Mouse (Mus musculus) spleen, adult 2 months (tissue): ENCODE measurements at regions not wholly inside any gene's neighbourhood (a gene's known extent, or its start where the extent isn't known, plus 50 kb on each side); places are given as distances from the start of the nearest gene placed in this dataset.
"Not testable (repeated sequence)": the region's sequence is repeated elsewhere in the genome, so short reads cannot be mapped to it uniquely, and the experiment has no call there.

Experiments used
- DNase-seq, 2 experiments: peaks; one replicate each; pipeline versions ENCODE4 v3.0.0 to v3.0.0-alpha.2; 2012 to 2021; ENCODE audit warnings: low spot score in 2 of 2, low read depth in 1 of 2
- H3K27ac ChIP-seq: fragments of 200-500 bp; 2 replicates; pipeline ENCODE4 v1.5.1; 2012; ENCODE audit warnings: low read length, inconsistent platforms; ENCODE audit not compliant: insufficient read depth
- H3K27me3 ChIP-seq: fragments of 200-500 bp; 2 replicates; pipeline ENCODE4 v1.6.1; 2012; ENCODE audit warnings: mild to moderate bottlenecking, moderate library complexity, low read length, inconsistent platforms; ENCODE audit not compliant: control insufficient read depth, insufficient read depth
- H3K36me3 ChIP-seq: fragments of 200-500 bp; 2 replicates; pipeline ENCODE4 v1.6.1; 2012; ENCODE audit warnings: mild to moderate bottlenecking, low read length, inconsistent platforms; ENCODE audit not compliant: control insufficient read depth, insufficient read depth
- H3K4me1 ChIP-seq: fragments of 200-500 bp; 2 replicates; pipeline ENCODE4 v1.6.1; 2011; ENCODE audit warnings: inconsistent platforms; ENCODE audit not compliant: control insufficient read depth, insufficient read depth, insufficient read length
- H3K4me3 ChIP-seq: fragments of 200-500 bp; 2 replicates; pipeline ENCODE4 v1.5.1; 2011; ENCODE audit warnings: mild to moderate bottlenecking, inconsistent platforms; ENCODE audit not compliant: insufficient read depth, insufficient read length; ENCODE audit errors: extremely low read depth
- CTCF ChIP-seq: fragments of 200-500 bp; IDR thresholded peaks from 2 replicates; pipeline ENCODE4 v1.5.1; 2011; ENCODE audit warnings: mild to moderate bottlenecking, inconsistent platforms; ENCODE audit not compliant: insufficient read depth, insufficient read length, insufficient replicate concordance; ENCODE audit errors: extremely low read depth
- POLR2A ChIP-seq: fragments of 200-500 bp; IDR thresholded peaks from 2 replicates; pipeline ENCODE4 v1.6.1; 2011; ENCODE audit warnings: low read depth, low read length, inconsistent platforms
- WGBS: fragments of 180-500 bp; shearing (Covaris S2); methylation state at CpG from one replicate; pipeline ENCODE4 v1.1.7; 2018; 5-methylcytosine and 5-hydroxymethylcytosine counted together

DNA sequence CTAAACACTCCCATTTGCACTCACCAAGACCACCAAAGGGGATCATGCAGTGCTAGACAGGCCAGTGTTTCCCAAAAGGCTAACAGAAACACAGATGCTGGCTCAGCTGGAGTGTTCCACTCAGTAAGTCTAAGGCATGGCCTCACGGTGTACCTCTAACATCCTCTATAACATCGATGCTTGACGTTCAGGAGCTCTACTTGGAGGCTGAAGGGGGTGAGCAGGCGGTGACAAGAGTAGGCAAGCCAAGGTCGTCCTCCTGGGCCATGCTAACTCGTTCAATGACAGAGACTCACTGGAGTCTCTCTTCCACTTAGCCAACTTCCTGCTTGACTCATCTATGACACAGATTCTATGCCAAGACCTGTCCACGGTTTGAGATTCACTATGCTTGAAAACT lies 105.9 kb upstream of the Fhl2 start:
- Histone ChIP-seq H3K36me3 (no peaks in the 10 kb centered on the region), H3K4me1 (no peaks in the 10 kb centered on the region), H3K27ac (no peak overlapping the region), H3K4me3 (no peak overlapping the region), H3K27me3 (no peaks in the 10 kb centered on the region)
- no peak for DNase-seq
- 68% methylated on average over 7 of the region's 7 CpGs for WGBS
- no peak for TF ChIP-seq POLR2A
- TF ChIP-seq CTCF, result no peak

DNA sequence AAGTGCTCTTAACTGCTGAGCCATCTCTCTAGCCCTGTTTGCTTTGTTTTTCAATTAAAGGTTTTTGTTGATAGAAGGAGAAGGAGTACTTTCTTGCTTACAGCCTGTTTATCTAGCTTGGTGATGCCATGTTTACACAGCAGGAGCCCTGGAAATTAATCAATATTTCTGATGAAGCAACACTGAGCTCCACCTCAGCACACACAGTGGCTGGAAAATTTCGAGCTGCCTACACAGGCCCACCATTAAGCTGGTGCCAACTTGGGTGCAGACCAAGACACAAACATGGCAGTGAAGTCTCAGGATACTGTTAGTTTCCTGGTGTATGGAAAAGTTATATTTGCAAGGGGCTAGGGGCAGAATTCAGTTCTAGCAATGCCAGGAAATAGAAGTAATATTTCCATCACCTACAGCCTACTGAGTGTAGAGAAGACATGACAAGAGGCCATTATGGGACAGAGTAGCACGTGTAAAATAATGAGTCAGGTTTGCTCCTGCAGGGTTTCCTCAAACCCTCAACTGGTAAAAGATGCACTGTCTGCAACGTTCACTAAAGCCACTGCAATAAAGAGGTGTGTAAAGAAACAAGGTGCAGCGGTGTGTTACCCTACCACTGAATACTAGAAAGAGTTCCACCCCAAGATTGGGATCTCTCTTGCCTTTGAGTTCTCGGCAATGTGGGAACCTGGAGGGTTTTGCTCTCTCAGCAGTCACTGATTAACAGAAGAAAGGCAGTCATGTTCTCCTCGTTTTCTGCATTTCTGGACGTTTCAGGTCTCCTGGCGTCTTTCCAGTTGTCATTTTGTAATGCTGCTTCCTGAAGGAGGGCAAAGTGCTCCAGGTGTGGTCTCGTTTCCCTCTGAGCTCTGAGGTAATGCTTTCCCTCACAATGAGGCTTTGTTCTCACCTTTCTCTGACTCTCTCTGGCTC lies 108.8 kb upstream of the Fhl2 start:
- Histone ChIP-seq H3K27ac (no peak overlapping the region), H3K4me1 (no peaks in the 10 kb centered on the region), H3K27me3 (no peaks in the 10 kb centered on the region), H3K4me3 (no peak overlapping the region), H3K36me3 (no peaks in the 10 kb centered on the region)
- WGBS, result 56% methylated on average over 9 of the region's 9 CpGs
- DNase-seq, result no peak
- no peak for TF ChIP-seq POLR2A
- TF ChIP-seq CTCF, result no peak

DNA sequence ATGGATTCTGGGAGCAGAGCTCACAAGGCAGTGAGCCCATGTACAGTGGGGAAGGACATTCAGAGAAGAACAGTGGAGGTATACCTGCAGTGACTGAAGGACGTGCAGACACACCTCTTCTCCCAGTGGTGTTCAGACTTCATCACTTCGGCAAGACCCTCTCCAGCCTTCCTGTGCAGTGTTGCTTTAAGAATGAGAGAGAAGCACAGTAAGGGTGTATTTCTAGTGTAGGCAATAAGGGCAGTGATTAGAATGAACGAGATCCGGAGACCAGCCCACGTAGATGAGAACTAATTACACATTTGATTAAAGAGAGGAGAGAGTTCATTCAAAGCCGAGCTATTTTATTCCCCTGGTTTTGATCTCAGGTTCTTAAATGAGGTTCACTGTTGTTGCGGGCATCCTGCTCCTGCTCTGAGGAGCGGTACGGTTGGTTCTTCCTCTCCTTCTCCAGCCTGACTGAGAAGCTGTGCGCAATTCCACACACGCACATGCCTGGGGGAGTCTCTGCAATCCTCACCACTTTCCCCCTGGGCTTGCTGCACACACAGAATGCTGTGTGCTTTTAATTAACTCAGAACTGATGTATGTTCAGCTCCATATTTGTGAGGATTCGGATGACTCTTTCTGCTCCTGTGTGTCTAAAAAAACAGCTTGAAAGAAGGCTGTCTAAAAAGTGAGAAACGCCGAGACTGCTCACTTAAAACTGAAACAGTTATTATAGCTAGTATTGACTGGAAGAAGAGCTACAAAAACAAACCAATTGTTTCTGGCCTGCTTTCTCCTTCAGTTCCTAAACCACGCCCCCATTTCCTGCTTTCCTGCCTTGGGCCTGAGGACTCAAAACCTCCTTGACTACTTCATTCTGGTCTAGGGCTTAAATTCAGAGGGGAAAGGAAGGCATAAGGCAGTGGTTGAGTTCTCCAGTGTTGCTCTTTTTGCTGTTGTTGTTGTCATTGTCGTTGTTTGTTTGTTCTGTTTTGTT lies 114.2 kb upstream of the Fhl2 start:
- Histone ChIP-seq H3K27ac (no peak overlapping the region), H3K4me3 (no peak overlapping the region), H3K4me1 (no peaks in the 10 kb centered on the region), H3K36me3 (no peaks in the 10 kb centered on the region), H3K27me3 (no peaks in the 10 kb centered on the region)
- 59% methylated on average over 16 of the region's 16 CpGs for WGBS
- no peak for TF ChIP-seq CTCF
- no peak for TF ChIP-seq POLR2A
- DNase-seq, result no peak

DNA sequence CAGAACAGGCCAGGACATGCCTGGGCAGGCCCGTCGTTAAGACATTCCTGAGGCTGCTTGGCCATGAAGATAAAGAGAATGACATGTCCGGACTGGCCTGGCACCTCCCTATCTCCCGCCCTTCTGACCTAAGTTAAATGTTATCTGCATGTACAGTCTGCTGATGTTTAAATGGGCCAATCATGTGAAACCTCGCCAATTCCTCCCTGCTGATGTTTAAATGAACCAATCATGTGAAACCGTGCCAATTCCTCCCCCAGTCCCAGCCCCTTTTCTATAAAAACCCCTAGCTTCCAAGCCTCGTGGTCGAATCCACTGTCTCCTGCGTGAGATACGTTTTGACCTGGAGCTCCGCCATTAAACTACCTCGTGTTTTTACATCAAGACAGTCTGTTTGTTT lies 119.5 kb upstream of the Fhl2 start:
- not testable (repeated sequence) for H3K4me1 ChIP-seq, DNase-seq, H3K36me3 ChIP-seq, H3K27ac ChIP-seq, H3K4me3 ChIP-seq, H3K27me3 ChIP-seq
- WGBS, result 89% methylated on average over 12 of the region's 12 CpGs

DNA sequence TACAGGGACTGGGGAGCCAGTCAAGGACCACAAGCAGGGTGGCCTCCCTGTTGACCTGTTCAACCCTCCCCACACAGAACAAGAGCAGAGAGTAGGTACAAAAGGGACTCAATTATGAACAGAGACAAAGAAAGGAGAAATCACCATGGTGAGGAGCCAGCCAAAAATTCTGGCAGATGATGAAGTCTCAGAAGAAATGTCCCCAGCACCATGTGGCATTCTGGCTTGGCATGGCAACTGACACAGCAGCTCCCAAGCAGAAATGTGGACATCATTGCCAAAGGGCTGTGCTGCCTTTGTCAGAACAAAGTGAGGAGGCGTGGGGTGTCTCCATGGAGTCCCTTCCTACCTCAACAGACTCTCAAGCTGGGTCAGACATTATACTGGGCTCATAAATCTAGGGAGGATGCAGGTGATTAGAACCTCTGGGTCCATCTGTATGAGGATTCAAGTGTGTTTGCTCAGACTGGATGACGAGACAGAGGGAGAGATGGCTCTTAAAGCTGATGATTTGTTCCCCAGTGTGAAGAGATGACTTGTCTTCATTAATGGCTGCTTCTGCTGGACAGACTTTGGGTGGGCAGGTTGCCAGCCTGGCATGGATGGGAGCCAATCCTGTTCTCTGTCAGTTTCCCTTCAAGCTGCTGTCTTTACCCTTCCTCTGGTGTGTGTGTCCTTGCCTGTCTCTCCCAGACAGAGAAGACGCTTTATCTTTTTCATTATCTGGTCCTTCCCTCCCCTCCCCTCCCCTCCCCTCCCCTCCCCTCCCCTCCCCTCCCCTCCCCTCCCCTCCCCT lies 120.5 kb upstream of the Fhl2 start:
- WGBS, result 79% methylated on average over 3 of the region's 3 CpGs
- no peak for TF ChIP-seq POLR2A
- no peak for TF ChIP-seq CTCF

DNA sequence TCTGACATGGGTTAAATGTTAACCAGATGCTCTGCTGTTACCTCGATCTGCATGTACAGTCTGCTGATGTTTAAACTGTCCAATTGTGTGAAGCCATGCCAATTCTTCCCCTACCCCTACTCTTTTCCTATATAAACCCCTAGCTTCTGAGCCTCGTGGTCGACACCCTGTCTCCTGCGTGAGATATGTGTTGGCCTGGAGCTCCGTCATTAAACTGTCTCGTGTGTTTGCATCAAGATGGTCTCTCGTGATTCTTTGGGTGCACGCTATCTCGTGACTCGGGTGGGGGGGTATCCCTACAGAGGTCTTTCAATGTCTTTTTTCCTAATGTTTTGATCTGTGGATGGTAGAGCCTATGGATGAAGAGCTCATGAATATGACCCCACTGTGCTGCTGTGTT lies 110.9 kb upstream of the Nck2 start:
- WGBS, result 94% methylated on average over 10 of the region's 10 CpGs
- not testable (repeated sequence) for H3K27ac ChIP-seq, H3K27me3 ChIP-seq, DNase-seq, H3K4me1 ChIP-seq, H3K4me3 ChIP-seq, H3K36me3 ChIP-seq

More for the DNA sequence above, 120.5 kb upstream of the Fhl2 start:
- no peaks in the 10 kb centered on the region for H3K27me3 ChIP-seq
- H3K36me3 ChIP-seq, result no peaks in the 10 kb centered on the region
- H3K27ac ChIP-seq, result no peak overlapping the region
- DNase-seq, result no peak
- H3K4me1 ChIP-seq, result no peaks in the 10 kb centered on the region
- no peak overlapping the region for H3K4me3 ChIP-seq
